Mouse (Mus musculus): ENCODE data around the gene Gh. TPM values are rescaled to one million over a fixed set of nuclear protein-coding genes. Genes with fewer than 3 reads are reported as not detected.

Gh gene
- polyA plus RNA-seq, 1 experiment from 2014 or later = not detected

- no peaks in the 10 kb centered on the region for H3K9me3 ChIP-seq
- H3K36me3 ChIP-seq = no peaks in the 10 kb centered on the region
- H3K4me2 ChIP-seq (replicated peaks) = no peak overlapping the region
- no peak overlapping the region for H3K9ac ChIP-seq
- 87% methylated on average over 9 of the region's 9 CpGs for WGBS
- H3K4me3 ChIP-seq = no peak overlapping the region
- H3K4me1 ChIP-seq = no peaks in the 10 kb centered on the region
- H3K27me3 ChIP-seq (replicated peaks) = no peaks in the 10 kb centered on the region
- H3K27ac ChIP-seq = no peak overlapping the region
- no peak for ATAC-seq (ENCODE audit: low FRiP score, low read depth)
Measured at GRCm38 (mm10) chr11:106306758-106307157, 5.1 kb upstream of the Gh start.

- WGBS = 88% methylated on average over 3 of the region's 3 CpGs
- no peak for ATAC-seq (ENCODE audit: low FRiP score, low read depth)
- H3K4me1 ChIP-seq = no peaks in the 10 kb centered on the region
Measured at GRCm38 (mm10) chr11:106306065-106306385, 4.4 kb upstream of the Gh start.

GRCm38 (mm10) chr11:106305348-106306064 is 3.8 kb upstream of the Gh start:
- Histone ChIP-seq H3K27me3 (replicated peaks) (no peaks in the 10 kb centered on the region), H3K4me1 (no peaks in the 10 kb centered on the region), H3K27ac (no peak overlapping the region), H3K9me3 (no peaks in the 10 kb centered on the region), H3K36me3 (no peaks in the 10 kb centered on the region), H3K4me2 (replicated peaks) (no peak overlapping the region), H3K9ac (no peak overlapping the region), H3K4me3 (no peak overlapping the region)
- ATAC-seq (ENCODE audit: low FRiP score, low read depth) = no peak
- WGBS = 86% methylated on average over 10 of the region's 10 CpGs

More at GRCm38 (mm10) chr11:106306065-106306385, 4.4 kb upstream of the Gh start:
- H3K9me3 ChIP-seq = no peaks in the 10 kb centered on the region
- H3K9ac ChIP-seq = no peak overlapping the region
- H3K4me3 ChIP-seq = no peak overlapping the region
- H3K27me3 ChIP-seq (replicated peaks) = no peaks in the 10 kb centered on the region
- H3K27ac ChIP-seq = no peak overlapping the region
- H3K36me3 ChIP-seq = no peaks in the 10 kb centered on the region
- H3K4me2 ChIP-seq (replicated peaks) = no peak overlapping the region

GRCm38 (mm10) chr11:106302634-106303033 is 969 bp upstream of the Gh start:
- no peaks in the 10 kb centered on the region for H3K27me3 ChIP-seq (replicated peaks)
- H3K4me2 ChIP-seq (replicated peaks) = no peak overlapping the region
- H3K4me3 ChIP-seq = no peak overlapping the region
- WGBS = 22% methylated on average over 2 of the region's 2 CpGs
- H3K9me3 ChIP-seq = no peaks in the 10 kb centered on the region
- no peak overlapping the region for H3K9ac ChIP-seq
- H3K27ac ChIP-seq = no peak overlapping the region
- ATAC-seq (ENCODE audit: low FRiP score, low read depth) = no peak
- H3K4me1 ChIP-seq = no peaks in the 10 kb centered on the region
- H3K36me3 ChIP-seq = no peaks in the 10 kb centered on the region

GRCm38 (mm10) chr11:106291861-106292260 is 9.8 kb downstream of the Gh start:
- Histone ChIP-seq H3K27ac (no peak overlapping the region), H3K36me3 (no peaks in the 10 kb centered on the region), H3K27me3 (replicated peaks) (no peaks in the 10 kb centered on the region), H3K9me3 (no peaks in the 10 kb centered on the region), H3K9ac (no peak overlapping the region), H3K4me3 (no peak overlapping the region), H3K4me2 (replicated peaks) (no peak overlapping the region), H3K4me1 (no peaks in the 10 kb centered on the region)
- no peak for ATAC-seq (ENCODE audit: low FRiP score, low read depth)
- WGBS = 90% methylated on average over 2 of the region's 2 CpGs

GRCm38 (mm10) chr11:106290376-106290775 is 11.3 kb downstream of the Gh start:
- Histone ChIP-seq H3K27me3 (replicated peaks) (no peaks in the 10 kb centered on the region), H3K9me3 (no peaks in the 10 kb centered on the region), H3K27ac (no peak overlapping the region), H3K4me2 (replicated peaks) (no peak overlapping the region), H3K9ac (no peak overlapping the region), H3K36me3 (no peaks in the 10 kb centered on the region), H3K4me3 (no peak overlapping the region), H3K4me1 (no peaks in the 10 kb centered on the region)
- ATAC-seq (ENCODE audit: low FRiP score, low read depth) = no peak
- 89% methylated on average over 5 of the region's 5 CpGs for WGBS

GRCm38 (mm10) chr11:106289369-106289768 is 12.3 kb downstream of the Gh start:
- 78% methylated on average over 8 of the region's 8 CpGs for WGBS
- Histone ChIP-seq H3K4me1 (no peaks in the 10 kb centered on the region), H3K27ac (no peak overlapping the region), H3K4me3 (no peak overlapping the region), H3K9me3 (no peaks in the 10 kb centered on the region), H3K9ac (no peak overlapping the region), H3K27me3 (replicated peaks) (no peaks in the 10 kb centered on the region), H3K36me3 (no peaks in the 10 kb centered on the region), H3K4me2 (replicated peaks) (no peak overlapping the region)
- no peak for ATAC-seq (ENCODE audit: low FRiP score, low read depth)

- H3K27me3 ChIP-seq (replicated peaks) = no peaks in the 10 kb centered on the region
- H3K4me2 ChIP-seq (replicated peaks) = no peak overlapping the region
- H3K9me3 ChIP-seq = no peaks in the 10 kb centered on the region
- H3K9ac ChIP-seq = no peak overlapping the region
- no peak for ATAC-seq (ENCODE audit: low FRiP score, low read depth)
- H3K27ac ChIP-seq = no peak overlapping the region
- H3K4me3 ChIP-seq = no peak overlapping the region
- 75% methylated on average over 11 of the region's 11 CpGs for WGBS
- no peaks in the 10 kb centered on the region for H3K4me1 ChIP-seq
- H3K36me3 ChIP-seq = no peaks in the 10 kb centered on the region
Measured at GRCm38 (mm10) chr11:106286987-106287386, 14.7 kb downstream of the Gh start.

GRCm38 (mm10) chr11:106286206-106286605 is 15.5 kb downstream of the Gh start:
- WGBS = 93% methylated on average over 7 of the region's 7 CpGs

GRCm38 (mm10) chr11:106284126-106284525 is 17.5 kb downstream of the Gh start:
- 64% methylated on average over 8 of the region's 8 CpGs for WGBS
- H3K4me1 ChIP-seq = no peaks in the 10 kb centered on the region
- no peak overlapping the region for H3K9ac ChIP-seq
- H3K9me3 ChIP-seq = no peaks in the 10 kb centered on the region
- no peak overlapping the region for H3K4me2 ChIP-seq (replicated peaks)
- H3K4me3 ChIP-seq = no peak overlapping the region
- H3K27ac ChIP-seq = no peak overlapping the region
- no peak for ATAC-seq (ENCODE audit: low FRiP score, low read depth)
- no peaks in the 10 kb centered on the region for H3K27me3 ChIP-seq (replicated peaks)
- no peaks in the 10 kb centered on the region for H3K36me3 ChIP-seq

More at GRCm38 (mm10) chr11:106286206-106286605, 15.5 kb downstream of the Gh start:
- Histone ChIP-seq H3K27me3 (replicated peaks) (no peaks in the 10 kb centered on the region), H3K9ac (no peak overlapping the region), H3K27ac (no peak overlapping the region), H3K9me3 (no peaks in the 10 kb centered on the region), H3K4me2 (replicated peaks) (no peak overlapping the region), H3K36me3 (no peaks in the 10 kb centered on the region), H3K4me3 (no peak overlapping the region), H3K4me1 (no peaks in the 10 kb centered on the region)
- no peak for ATAC-seq (ENCODE audit: low FRiP score, low read depth)

- Histone ChIP-seq H3K36me3 (no peaks in the 10 kb centered on the region), H3K27me3 (replicated peaks) (no peaks in the 10 kb centered on the region), H3K4me1 (no peaks in the 10 kb centered on the region), H3K9me3 (no peaks in the 10 kb centered on the region), H3K9ac (no peak overlapping the region), H3K4me2 (replicated peaks) (no peak overlapping the region), H3K27ac (no peak overlapping the region), H3K4me3 (no peak overlapping the region)
- ATAC-seq (ENCODE audit: low FRiP score, low read depth) = no peak
- 84% methylated on average over 4 of the region's 4 CpGs for WGBS
Measured at GRCm38 (mm10) chr11:106283371-106283770, 18.3 kb downstream of the Gh start.

GRCm38 (mm10) chr11:106282452-106282851 is 19.2 kb downstream of the Gh start:
- H3K4me1 ChIP-seq = no peaks in the 10 kb centered on the region
- WGBS = 83% methylated on average over 6 of the region's 6 CpGs
- no peak overlapping the region for H3K4me3 ChIP-seq
- no peak overlapping the region for H3K9ac ChIP-seq
- no peak overlapping the region for H3K27ac ChIP-seq
- H3K4me2 ChIP-seq (replicated peaks) = no peak overlapping the region
- H3K36me3 ChIP-seq = no peaks in the 10 kb centered on the region
- H3K9me3 ChIP-seq = no peaks in the 10 kb centered on the region
- no peak for ATAC-seq (ENCODE audit: low FRiP score, low read depth)
- 0 out of 2 replicates have a peak, but pooled peaks cover 2% of the 10 kb centered on the region for H3K27me3 ChIP-seq (replicated peaks)

GRCm38 (mm10) chr11:106276454-106276853 is 25.2 kb downstream of the Gh start, which contains the start of gene Tcam1:
Gene Tcam1 (plus strand): TSS chr11:106276672.
- H3K4me3 ChIP-seq = no peak within 1 kb of the TSS
- ATAC-seq (ENCODE audit: low FRiP score, low read depth) = peak; percentile 27; the same call in 1 of the 2 replicates
- 12% methylated on average over 25 of the region's 25 CpGs for WGBS

More at GRCm38 (mm10) chr11:106276454-106276853, 25.2 kb downstream of the Gh start, which contains the start of gene Tcam1:
- no peak within 1 kb of the TSS for H3K27ac ChIP-seq
- H3K4me1 ChIP-seq = peaks cover 6% of the 10 kb centered on the region
- no peak within 1 kb of the TSS for H3K9ac ChIP-seq
- H3K9me3 ChIP-seq = no peaks in the 10 kb centered on the region
- 0 out of 2 replicates have a peak, but pooled peaks cover 2% of the 10 kb centered on the region for H3K27me3 ChIP-seq (replicated peaks)
- no peaks in the 10 kb centered on the region for H3K36me3 ChIP-seq
- H3K4me2 ChIP-seq (replicated peaks) = peak within 1 kb of the TSS; percentile 50
